Mouse (Mus musculus) adrenal gland, adult 2 months (tissue): Measurements from ENCODE around the gene Kif12. TPM values are rescaled to one million over a fixed set of nuclear protein-coding genes. Genes with fewer than 3 reads are reported as not detected.

Experiments
- DNase-seq: peaks from one replicate; pipeline ENCODE4 v3.0.0; 2021
- polyA plus RNA-seq: library from polyadenylated mRNA; depleted of rRNA; stranded (reverse); fragments of >200 nt; gene quantifications from 2 replicates; pipeline ENCODE4 v1.2.3, GENCODE M21; 2012; rRNA removed
- total RNA-seq, 2 experiments: library from RNA; stranded (reverse); gene quantifications; 2 replicates each; pipeline ENCODE4 v1.2.3; 2021

The Kif12 gene
- total and polyA plus RNA-seq, 3 experiments, result not detected

DNA sequence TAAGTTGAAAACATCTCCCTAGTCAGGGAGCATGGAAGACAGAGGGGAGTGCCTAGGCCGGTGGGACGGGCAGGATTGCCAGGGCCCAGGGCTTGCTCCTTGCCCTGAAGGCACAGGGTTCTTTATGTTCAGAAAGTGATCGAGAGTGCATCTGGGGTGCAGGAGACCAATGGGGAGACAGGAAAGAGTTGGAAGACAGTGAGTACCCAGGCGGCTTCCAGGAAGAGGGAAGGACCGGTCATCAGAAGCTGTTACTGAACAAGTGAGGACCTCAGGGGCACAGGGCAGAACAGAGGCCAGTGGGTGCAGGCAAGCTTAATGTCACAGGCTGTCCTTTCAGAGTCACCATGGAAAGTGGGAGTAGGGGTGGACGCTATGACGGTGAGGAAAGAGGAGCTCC is 13.7 kb downstream of the Kif12 start:
- DNase-seq, result no peak

DNA sequence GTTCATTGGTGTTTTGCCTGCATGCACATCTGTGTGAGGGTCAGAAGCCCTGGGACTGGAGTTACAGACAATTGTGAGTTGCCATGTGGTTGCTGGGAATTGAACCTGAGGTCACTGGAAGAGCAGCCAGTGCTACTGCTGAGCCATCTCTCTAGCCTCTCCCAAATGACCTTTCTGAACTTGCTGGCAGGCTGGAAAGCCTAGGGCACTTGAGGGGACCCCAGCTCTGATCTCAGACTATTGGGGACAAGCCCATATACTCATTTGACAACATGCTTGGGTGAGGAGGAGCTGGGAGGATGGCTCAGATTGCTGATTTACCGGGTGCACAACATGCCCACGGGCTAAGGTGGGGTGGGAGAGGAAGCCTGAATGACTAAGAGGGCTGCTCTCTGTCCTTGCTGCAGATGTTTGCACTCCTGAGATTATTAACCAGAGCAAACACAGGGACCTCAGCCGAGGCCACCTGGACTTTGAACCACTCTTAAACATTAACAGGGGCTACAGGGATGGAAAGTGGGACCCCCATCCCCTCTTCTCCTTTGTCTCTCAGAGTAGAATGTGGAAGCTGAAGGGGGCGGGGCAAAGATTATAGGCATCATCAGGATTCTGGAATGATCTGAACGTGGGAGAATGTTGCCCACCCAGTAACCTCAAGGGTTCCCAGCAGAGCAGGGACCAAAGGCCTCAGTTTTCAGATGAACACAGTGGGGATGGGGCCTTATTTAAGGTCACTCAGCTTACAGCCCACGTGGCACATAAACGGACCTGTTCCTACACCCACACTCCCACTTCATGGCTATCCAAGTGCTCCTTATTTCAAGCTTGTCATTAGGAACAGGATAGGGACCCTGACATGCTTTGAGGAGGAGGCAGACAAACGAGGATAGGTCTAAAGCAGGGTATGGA is 15.0 kb downstream of the Kif12 start:
- no peak for DNase-seq

DNA sequence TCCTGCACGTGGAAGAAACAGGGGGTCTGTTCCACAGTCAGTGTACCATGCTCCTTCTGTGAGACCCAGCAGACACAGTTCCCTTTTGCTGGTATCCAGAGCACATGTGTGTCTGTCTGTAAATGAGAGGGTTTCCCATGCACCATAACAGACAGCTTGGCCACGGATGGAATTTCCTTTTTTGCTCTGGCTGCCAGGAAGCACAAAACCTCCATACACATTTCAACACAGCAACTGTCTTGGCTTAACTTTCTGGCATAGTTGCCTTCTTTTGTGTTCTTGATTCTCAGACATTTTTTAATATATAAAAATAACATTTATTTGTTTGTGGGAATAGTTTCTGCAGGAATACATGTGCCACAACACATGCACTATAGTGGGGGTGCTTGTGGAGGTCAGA is 16.3 kb downstream of the Kif12 start:
- no peak for DNase-seq

DNA sequence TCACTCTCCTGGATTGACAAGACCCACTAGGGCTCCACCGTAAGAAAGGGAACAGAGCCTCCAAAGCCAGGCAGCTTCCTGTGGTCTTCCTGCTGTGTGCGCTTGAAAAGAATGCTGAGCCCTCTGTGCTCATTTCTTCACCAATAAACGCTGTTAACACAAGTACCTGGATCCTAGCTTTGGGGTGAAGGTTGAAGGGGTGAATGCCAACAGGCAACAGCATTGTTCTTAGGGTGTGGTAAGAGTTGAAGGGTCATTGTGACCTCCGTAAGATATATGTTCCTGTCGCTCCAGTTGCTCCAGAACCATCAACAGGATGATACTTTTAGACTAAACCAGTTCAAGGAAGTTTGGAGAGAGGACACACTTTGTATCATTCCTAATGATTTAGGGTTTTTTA is 17.2 kb downstream of the Kif12 start, which contains the start of gene Ambp:
Gene Ambp (minus strand): TSS at position 101 of the 400 bp plus-strand sequence.
- DNase-seq, result no peak

DNA sequence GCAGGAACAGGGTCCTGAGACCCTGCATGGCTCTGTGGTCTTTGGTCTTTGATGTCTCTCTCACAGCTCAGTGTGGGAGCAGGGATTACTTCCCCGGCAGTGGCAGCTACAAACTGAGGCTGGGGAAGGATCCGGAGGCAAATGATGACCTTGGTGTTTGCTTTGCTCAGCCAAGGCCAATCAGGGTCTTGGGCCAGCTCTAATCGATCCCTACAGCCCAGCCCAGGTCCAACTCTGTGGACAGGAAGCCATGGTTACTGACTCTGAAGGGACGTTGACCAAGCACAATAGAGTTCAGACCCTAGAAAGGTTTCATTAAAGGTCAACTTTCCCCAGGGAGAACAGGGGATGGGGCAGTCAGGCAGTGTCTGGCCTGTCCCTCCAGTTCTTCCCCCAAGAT is 17.9 kb downstream of the Kif12 start:
- no peak for DNase-seq

DNA sequence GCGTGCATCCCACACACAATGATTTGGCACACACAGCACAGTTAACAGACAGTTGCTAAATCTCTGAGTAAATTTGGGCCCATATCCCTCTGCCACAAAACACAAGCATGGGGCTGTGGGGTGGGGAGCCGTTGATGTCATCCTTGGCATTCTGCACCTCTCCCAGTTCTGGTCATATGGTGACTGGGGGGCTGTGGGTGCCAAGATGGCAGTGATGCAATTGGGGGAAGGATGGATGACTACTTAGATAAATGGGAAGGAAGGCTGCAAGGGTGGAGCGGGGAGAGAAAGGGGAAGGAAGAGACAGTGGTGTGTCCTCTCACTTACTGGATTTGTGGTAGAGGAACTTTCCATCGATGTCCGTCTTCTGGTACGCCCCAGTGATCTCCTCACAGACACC is 20.8 kb downstream of the Kif12 start:
- DNase-seq, result no peak

DNA sequence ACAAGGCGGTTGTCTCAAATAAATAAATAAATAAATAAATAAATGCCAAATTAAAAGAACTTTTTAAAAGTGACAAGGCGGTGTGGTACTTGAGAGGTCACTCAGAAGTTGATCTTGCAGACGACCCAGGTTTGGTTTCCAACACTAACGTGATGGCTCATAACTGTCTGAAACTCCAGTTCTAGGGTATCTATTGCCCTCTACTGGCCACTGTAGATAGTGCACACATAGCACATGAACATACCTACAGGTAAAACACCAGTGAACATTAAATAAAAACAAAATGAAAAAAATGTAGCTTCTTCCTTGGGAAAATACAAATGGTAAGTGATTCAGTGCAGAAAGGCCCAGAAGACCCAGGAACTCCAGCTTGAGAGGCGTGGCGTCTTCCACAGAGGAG is 24.7 kb downstream of the Kif12 start:
- no peak for DNase-seq

DNA sequence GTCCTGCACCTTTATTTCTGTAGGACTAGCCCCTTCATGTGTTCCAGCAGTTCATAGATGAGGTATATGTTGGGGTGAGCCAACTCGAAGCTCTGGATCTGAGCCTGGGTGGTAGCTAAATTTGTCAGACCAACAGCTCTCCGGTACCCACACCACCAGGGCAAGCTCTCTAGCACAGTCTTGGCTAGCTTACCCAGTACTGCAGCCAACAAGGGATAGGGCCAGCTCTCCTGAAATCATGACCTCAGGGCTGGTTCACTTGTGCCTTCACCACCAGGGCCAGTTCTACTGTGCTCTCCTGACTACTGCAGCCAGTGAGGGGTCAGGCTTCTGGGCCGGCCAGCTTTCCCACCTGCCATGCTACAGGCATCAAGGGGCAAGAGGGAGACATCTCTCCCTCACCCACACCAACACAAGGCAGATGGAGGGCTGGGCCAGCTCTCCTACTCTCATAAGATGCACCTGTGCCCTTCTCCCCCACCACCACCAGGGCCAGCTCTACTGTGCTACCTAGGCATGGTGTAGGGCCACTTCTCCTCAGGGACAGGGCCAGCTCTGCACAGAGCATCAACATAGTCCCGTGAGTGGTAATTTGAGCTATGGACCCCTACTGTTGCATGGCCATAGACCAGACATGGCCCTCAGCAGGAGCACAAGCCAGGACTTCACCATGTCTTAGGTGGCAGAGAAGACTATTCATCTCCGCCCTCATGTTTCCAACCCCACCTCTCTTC is 41.9 kb downstream of the Kif12 start:
- DNase-seq, result no peak

DNA sequence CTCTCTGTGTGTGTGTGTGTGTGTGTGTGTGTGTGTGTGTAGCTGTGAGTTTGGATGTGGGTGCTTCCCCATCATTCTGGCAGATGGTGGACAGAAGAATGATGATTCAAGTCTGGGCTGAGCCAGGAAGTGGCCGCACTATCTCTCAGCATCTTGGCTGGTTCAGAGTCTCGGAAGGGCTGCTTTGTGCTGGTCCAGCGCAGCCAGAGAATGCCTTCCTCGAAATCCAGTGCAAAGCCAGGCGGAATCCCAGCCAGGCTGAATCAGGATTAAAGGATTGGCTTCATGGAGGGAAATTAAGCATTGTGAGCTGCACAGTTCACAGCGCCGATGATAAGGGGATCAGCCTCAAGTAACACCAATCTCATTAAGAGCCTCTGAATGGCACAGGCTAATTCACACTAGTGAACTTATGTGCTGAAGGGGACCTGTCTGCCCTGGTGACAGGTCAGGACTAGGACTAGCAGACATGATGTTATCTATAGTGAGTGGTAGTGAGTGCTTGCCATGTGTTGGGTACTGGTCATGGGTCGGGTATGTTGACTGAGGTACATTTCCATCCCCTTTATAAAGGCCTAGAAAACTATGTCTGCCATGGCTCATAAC is 47.0 kb downstream of the Kif12 start:
- DNase-seq, result no peak

DNA sequence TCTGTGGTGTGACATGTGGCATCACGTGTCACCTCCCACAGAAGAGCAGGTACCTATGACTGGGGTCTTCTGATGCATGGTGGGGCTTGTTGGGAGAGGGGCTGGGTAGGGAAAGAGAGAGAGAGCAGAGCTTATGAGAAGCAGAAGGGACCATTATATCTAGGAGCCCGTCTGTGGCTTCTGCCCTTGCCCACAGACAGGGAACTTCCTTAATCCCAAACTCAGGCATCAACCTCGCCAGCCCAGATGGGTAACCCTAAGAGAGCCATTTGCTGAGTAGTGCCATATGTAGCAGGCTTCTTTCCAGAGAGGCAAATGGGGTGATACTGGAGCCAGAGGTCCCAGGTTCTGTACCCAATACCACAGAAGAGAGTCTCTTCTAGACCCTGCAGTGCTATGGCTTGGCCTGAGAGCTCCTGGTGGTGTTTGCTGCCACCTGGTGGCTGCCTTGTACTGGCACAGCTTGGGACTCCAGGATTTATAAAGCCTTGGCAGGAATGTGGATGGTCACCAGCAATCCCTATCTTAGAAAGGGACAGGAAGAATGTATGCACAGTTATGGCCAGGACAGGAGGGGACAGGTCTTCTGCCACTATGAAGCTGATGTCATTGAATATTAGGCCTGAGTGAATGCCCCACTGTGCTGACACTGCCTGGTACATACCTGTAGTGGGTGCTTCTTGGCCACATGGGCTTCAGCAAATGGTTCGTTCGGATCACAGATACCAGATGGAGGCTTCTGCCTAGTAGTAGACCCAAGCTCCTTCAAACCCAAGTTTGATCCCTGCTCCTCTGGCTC is 53.1 kb downstream of the Kif12 start:
- peak; percentile 76 for DNase-seq

Other genes starting within 250 kb of the Kif12 start
- gene Zfp618, start 206.6 kb downstream of the Kif12 start, total RNA-seq, result 1 to 10 TPM; 2.2 to 4.9 TPM
- gene Zfp618, start 206.6 kb downstream of the Kif12 start, polyA plus RNA-seq, result 2.5 TPM in 2 replicates
- 1 to 10 TPM in 1 of 2 experiments, under 1 TPM in 1; 0.38 to 7.1 TPM for gene Ambp, start 17.3 kb downstream of the Kif12 start, total RNA-seq
- gene Ambp, start 17.3 kb downstream of the Kif12 start, polyA plus RNA-seq, result 0.61 TPM in 1 of 2 replicates, not detected in the other
- 10 to 100 TPM in 1 of 2 experiments, 1 to 10 TPM in 1; 8.4 to 13.0 TPM for gene Col27a1, start 41.9 kb upstream of the Kif12 start, total RNA-seq
- gene Col27a1, start 41.9 kb upstream of the Kif12 start, polyA plus RNA-seq, result 12.9 and 14.9 TPM in 2 replicates
- 10 to 100 TPM; 38.2 to 61.8 TPM for gene Orm1, start 172.4 kb upstream of the Kif12 start, total RNA-seq
- 13.8 and 18.0 TPM in 2 replicates for gene Orm1, start 172.4 kb upstream of the Kif12 start, polyA plus RNA-seq
- gene Orm3, start 184.0 kb upstream of the Kif12 start, total RNA-seq, result 10 to 100 TPM; 11.7 to 12.3 TPM
- gene Orm3, start 184.0 kb upstream of the Kif12 start, polyA plus RNA-seq, result 1.8 and 2.2 TPM in 2 replicates
- 1 to 10 TPM; 3.9 to 8.2 TPM for gene Orm2, start 190.3 kb upstream of the Kif12 start, total RNA-seq
- 0.51 and 1.1 TPM in 2 replicates for gene Orm2, start 190.3 kb upstream of the Kif12 start, polyA plus RNA-seq
- gene Akna, start 231.2 kb upstream of the Kif12 start, total RNA-seq, result 1 to 10 TPM; 3.9 to 4.7 TPM
- 5.1 and 5.6 TPM in 2 replicates for gene Akna, start 231.2 kb upstream of the Kif12 start, polyA plus RNA-seq